Comparison of ENCODE assay signal across 1 mouse cellular context in the genomic region with DNA sequence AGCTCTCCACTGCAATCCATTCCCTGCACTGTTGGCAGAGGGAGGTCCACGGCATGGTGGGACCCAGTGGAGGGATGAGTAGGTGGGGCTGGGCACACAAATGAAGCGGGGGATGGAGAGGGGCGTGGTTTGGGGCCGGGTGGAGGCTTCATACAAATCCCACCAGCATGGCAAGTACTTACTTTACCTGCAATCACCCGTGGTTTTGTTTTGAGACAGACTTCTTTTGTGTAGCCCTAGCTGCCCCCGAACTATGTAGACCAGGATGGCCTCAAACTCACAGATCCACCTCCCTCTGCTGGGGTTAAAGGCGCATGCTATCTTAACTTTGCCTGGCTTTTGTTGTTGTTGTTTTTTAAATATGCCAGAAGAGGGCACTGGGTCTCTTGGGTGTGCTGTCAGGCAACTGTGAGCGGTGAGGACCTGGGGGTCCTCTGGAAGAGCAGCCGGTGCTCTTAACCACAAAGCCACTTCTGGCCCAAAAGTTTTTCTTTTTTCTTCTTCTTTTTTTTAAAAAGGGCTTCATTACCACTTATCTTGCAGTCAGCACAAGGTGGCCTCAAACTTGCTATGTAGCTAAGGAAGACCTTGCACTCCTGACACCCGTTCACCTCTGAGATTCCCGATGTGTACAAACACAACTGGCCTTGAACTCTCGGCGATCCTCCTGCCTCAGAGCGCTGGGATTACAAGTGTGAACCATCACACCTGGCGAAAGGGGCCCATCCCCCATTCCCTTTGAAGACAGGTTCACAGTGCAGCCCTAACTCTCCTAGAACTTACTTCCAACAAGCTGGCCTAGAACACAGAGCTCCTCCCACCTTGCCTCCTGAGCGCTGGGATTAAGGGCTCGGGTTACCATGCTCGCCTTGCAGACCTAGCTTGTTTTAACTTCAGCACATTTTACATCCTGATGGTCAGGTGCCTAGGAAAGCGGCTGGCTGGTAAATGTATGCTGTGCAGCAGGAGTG.
TF ChIP-seq lines count a peak whose summit lies in the region.

No protein-coding gene starts in this region.

TF ChIP-seq in CH12.LX, 34 proteins besides CTCF, POLR2A, EP300 and RAD21 (continued from another document):
- TF ChIP-seq IRF4 (IDR thresholded peaks at IDR 0.05; ENCODE audit: low read depth, low read length) (no peak), JUN (IDR thresholded peaks at IDR 0.05; ENCODE audit: insufficient read depth, low read depth, low read length) (no peak), POLR2AphosphoS2 (IDR thresholded peaks at IDR 0.05; ENCODE audit: low read depth, low read length) (no peak), ZKSCAN1 (IDR thresholded peaks at IDR 0.05; ENCODE audit: borderline replicate concordance, low read depth, low read length) (no peak), E2F4 (IDR thresholded peaks at IDR 0.05; ENCODE audit: insufficient replicate concordance, low read depth, low read length) (no peak), SMC3 (IDR thresholded peaks at IDR 0.05; ENCODE audit: low read depth, low read length) (no peak), TBP (conservative IDR thresholded peaks at IDR 0.05; ENCODE audit: low read depth, low read length) (no peak), JUND (conservative IDR thresholded peaks at IDR 0.05; ENCODE audit: low read depth, low read length) (no peak), CHD2 (IDR thresholded peaks at IDR 0.05; ENCODE audit: low read length) (no peak)
